Mouse (Mus musculus): Measurements from ENCODE around the gene Spsb1. TPM values are rescaled to one million over a fixed set of nuclear protein-coding genes. Genes with fewer than 3 reads are reported as not detected.

Gene Spsb1
- polyA plus RNA-seq, 1 experiment from 2014 or later, result 19.2 TPM

DNA sequence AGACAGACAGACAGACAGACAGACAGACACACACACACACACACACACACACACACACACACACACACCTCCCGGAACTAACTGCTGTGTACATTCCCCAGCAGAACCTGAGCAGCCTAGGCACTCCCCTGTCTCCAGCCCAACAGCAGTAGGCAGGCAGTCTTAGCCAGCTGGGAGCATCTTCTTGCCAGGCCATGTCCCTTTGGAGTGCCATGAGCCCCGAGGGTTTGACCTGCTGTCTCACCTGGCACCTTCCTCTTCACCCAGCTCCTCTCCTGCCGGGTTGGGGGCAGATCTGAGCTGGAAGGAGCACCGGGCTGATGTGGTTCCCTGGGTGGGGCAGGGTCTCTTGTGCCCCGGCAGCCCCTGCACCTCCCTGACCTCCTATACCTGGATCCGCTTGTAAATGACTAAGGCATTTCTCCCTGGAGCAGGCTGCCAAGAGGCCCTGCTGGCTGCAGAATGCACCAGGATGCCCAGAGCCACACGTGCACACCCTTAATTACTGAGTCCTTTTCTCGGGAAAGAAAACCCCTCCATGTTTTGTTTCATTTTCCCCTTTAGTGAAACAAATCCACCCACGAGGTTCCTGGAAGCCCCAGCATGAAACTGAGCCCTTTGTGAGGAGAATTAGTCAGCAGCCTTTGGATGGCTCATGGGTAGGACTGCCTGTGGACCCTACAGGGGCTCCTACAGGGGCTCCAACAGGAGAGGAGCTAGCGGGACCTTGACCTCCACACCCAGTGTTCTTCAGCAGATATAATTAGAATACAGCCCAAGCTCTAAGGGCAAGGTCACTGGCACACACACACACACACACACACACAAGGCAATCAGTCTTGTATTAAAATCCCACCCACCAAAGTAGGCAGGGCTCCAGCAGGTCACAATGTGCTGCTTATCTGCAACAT, 11.8 kb downstream of the Spsb1 start:
- ATAC-seq (no peak), DNase-seq (ENCODE audit: low spot score) (no peak)
- Histone ChIP-seq H3K27ac (ENCODE audit: low read length) (no peak overlapping the region), H3K4me2 (replicated peaks; ENCODE audit: low read depth, low read length) (no peak overlapping the region), H3K27me3 (replicated peaks; ENCODE audit: insufficient read depth, low read length) (no peaks in the 10 kb centered on the region), H3K4me1 (ENCODE audit: insufficient read depth, low read depth, low read length) (peaks cover 5% of the 10 kb centered on the region), H3K9me3 (ENCODE audit: low read length) (no peaks in the 10 kb centered on the region), H3K4me3 (ENCODE audit: low read depth, low read length) (no peak overlapping the region), H3K9ac (replicated peaks; ENCODE audit: low read depth) (no peak overlapping the region), H3K36me3 (ENCODE audit: insufficient read depth, low read length) (no peaks in the 10 kb centered on the region)
- WGBS, result 47% methylated on average over 10 of the region's 10 CpGs
- TF ChIP-seq EP300 (IDR thresholded peaks at IDR 0.05) (no peak), CTCF (IDR thresholded peaks at IDR 0.05) (no peak)

GRCm38 (mm10) chr4:149941067-149941755, 13.6 kb downstream of the Spsb1 start:
- no peak overlapping the region for H3K4me3 ChIP-seq (ENCODE audit: low read depth, low read length)
- H3K9me3 ChIP-seq (ENCODE audit: low read length), result no peaks in the 10 kb centered on the region
- no peaks in the 10 kb centered on the region for H3K36me3 ChIP-seq (ENCODE audit: insufficient read depth, low read length)
- WGBS, result 63% methylated on average over 18 of the region's 18 CpGs
- no peak overlapping the region for H3K9ac ChIP-seq (replicated peaks; ENCODE audit: low read depth)
- TF ChIP-seq EP300 (IDR thresholded peaks at IDR 0.05) (peak; percentile 60; the same call in 1 of the 2 replicates), CTCF (IDR thresholded peaks at IDR 0.05) (no peak)
- no peak overlapping the region for H3K4me2 ChIP-seq (replicated peaks; ENCODE audit: low read depth, low read length)
- H3K27ac ChIP-seq (ENCODE audit: low read length), result no peak overlapping the region
- DNase-seq (ENCODE audit: low spot score) (peak; percentile 49), ATAC-seq (peak; percentile 65)
- H3K27me3 ChIP-seq (replicated peaks; ENCODE audit: insufficient read depth, low read length), result no peaks in the 10 kb centered on the region
- H3K4me1 ChIP-seq (ENCODE audit: insufficient read depth, low read depth, low read length), result peaks cover 5% of the 10 kb centered on the region

DNA sequence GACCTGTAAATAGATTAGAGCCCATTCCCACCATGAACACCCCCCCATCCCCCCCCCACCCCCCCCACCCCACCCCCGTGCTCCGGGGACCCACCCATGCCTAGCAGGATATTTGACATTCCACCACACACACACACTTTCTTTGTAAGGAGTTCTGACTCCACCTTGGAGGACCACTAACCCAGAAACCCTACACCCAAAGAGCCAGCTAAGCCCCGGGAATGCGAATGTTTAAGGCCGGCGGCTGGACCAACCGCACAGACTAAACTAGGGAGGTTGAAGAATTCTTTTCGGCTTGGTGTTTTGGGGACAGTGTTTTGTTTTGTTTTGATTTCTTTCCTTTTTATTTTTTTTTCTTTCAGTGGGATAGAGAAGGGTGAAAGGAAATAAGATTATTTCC, 16.1 kb downstream of the Spsb1 start:
- Histone ChIP-seq H3K27me3 (replicated peaks; ENCODE audit: insufficient read depth, low read length) (no peaks in the 10 kb centered on the region), H3K9ac (replicated peaks; ENCODE audit: low read depth) (no peak overlapping the region), H3K4me2 (replicated peaks; ENCODE audit: low read depth, low read length) (no peak overlapping the region), H3K9me3 (ENCODE audit: low read length) (no peaks in the 10 kb centered on the region), H3K4me3 (ENCODE audit: low read depth, low read length) (no peak overlapping the region), H3K27ac (ENCODE audit: low read length) (no peak overlapping the region), H3K36me3 (ENCODE audit: insufficient read depth, low read length) (no peaks in the 10 kb centered on the region), H3K4me1 (ENCODE audit: insufficient read depth, low read depth, low read length) (peaks cover 5% of the 10 kb centered on the region)
- no peak for DNase-seq (ENCODE audit: low spot score)
- no peak for TF ChIP-seq CTCF (IDR thresholded peaks at IDR 0.05)
- WGBS, result 43% methylated on average over 8 of the region's 8 CpGs
- ATAC-seq, result no peak

DNA sequence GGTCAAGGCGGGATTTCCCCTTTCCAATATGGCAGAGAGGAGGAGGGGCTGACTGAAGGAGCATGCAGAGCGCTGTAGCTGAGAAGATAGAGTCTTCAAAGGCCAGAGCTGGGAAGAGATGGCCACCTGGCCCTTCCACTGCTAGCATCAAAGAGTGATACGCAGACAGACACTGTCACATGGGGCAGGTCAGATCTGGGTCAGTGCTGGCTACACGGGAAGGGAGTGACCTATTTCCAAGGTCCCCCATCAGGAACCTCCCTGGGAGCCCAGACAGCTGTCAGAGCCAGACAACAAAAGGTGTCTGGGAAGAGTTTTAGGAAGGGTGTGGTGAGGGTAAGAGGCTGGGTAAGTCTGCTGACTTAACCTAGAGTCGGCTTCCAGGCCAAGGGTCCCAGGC, 17.9 kb downstream of the Spsb1 start:
- TF ChIP-seq EP300 (IDR thresholded peaks at IDR 0.05), result peak; percentile 28; the same call in 1 of the 2 replicates
- TF ChIP-seq CTCF (IDR thresholded peaks at IDR 0.05), result no peak
- no peak overlapping the region for H3K27ac ChIP-seq (ENCODE audit: low read length)
- H3K4me3 ChIP-seq (ENCODE audit: low read depth, low read length), result no peak overlapping the region
- no peaks in the 10 kb centered on the region for H3K36me3 ChIP-seq (ENCODE audit: insufficient read depth, low read length)
- H3K9me3 ChIP-seq (ENCODE audit: low read length), result no peaks in the 10 kb centered on the region
- H3K4me2 ChIP-seq (replicated peaks; ENCODE audit: low read depth, low read length), result no peak overlapping the region
- H3K4me1 ChIP-seq (ENCODE audit: insufficient read depth, low read depth, low read length), result peaks cover 5% of the 10 kb centered on the region; the same call in 1 of the 2 replicates
- H3K9ac ChIP-seq (replicated peaks; ENCODE audit: low read depth), result no peak overlapping the region
- H3K27me3 ChIP-seq (replicated peaks; ENCODE audit: insufficient read depth, low read length), result no peaks in the 10 kb centered on the region
- DNase-seq (ENCODE audit: low spot score) (no peak), ATAC-seq (peak; percentile 31; the same call in 1 of the 2 replicates)
- 54% methylated on average over 5 of the region's 5 CpGs for WGBS

DNA sequence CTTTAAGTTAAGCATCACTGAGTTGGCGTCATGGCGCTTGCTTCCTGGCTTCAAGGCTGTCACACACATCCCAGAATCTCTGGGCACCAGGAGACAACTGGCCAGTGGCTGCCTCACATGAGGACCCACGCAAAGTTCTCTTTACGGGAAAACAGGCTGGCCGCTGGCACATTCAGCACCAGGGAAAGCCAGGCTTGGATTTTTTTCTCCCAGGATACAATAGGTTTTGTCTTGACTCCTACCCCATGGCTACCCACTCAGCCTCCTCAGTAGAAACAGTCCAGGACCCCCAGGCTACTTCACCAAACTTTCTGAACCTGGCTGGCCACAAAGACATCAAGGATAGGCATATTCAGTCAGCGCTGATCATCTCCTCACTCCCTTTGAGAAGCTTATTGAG, 19.4 kb downstream of the Spsb1 start:
- Histone ChIP-seq H3K27me3 (replicated peaks; ENCODE audit: insufficient read depth, low read length) (no peaks in the 10 kb centered on the region), H3K4me2 (replicated peaks; ENCODE audit: low read depth, low read length) (no peak overlapping the region), H3K4me1 (ENCODE audit: insufficient read depth, low read depth, low read length) (peaks cover 5% of the 10 kb centered on the region; the same call in 1 of the 2 replicates), H3K4me3 (ENCODE audit: low read depth, low read length) (no peak overlapping the region), H3K27ac (ENCODE audit: low read length) (no peak overlapping the region), H3K9me3 (ENCODE audit: low read length) (no peaks in the 10 kb centered on the region), H3K36me3 (ENCODE audit: insufficient read depth, low read length) (no peaks in the 10 kb centered on the region), H3K9ac (replicated peaks; ENCODE audit: low read depth) (no peak overlapping the region)
- TF ChIP-seq CTCF (IDR thresholded peaks at IDR 0.05) (no peak), EP300 (IDR thresholded peaks at IDR 0.05) (no peak)
- no peak for DNase-seq (ENCODE audit: low spot score)
- ATAC-seq, result no peak
- 73% methylated on average over 6 of the region's 6 CpGs for WGBS

GRCm38 (mm10) chr4:149933519-149934245, 21.2 kb downstream of the Spsb1 start:
- no peaks in the 10 kb centered on the region for H3K9me3 ChIP-seq (ENCODE audit: low read length)
- DNase-seq (ENCODE audit: low spot score) (no peak), ATAC-seq (no peak)
- no peak overlapping the region for H3K4me2 ChIP-seq (replicated peaks; ENCODE audit: low read depth, low read length)
- 75% methylated on average over 16 of the region's 16 CpGs for WGBS
- no peak overlapping the region for H3K9ac ChIP-seq (replicated peaks; ENCODE audit: low read depth)
- no peaks in the 10 kb centered on the region for H3K27me3 ChIP-seq (replicated peaks; ENCODE audit: insufficient read depth, low read length)
- H3K27ac ChIP-seq (ENCODE audit: low read length), result no peak overlapping the region
- no peaks in the 10 kb centered on the region for H3K36me3 ChIP-seq (ENCODE audit: insufficient read depth, low read length)
- H3K4me1 ChIP-seq (ENCODE audit: insufficient read depth, low read depth, low read length), result no peaks in the 10 kb centered on the region
- TF ChIP-seq CTCF (IDR thresholded peaks at IDR 0.05) (no peak), EP300 (IDR thresholded peaks at IDR 0.05) (no peak)
- no peak overlapping the region for H3K4me3 ChIP-seq (ENCODE audit: low read depth, low read length)

All from lung, postnatal 0 days (tissue).